Mouse (Mus musculus) midbrain, embryonic 16.5 days (tissue): ENCODE results near the gene Spata2l. TPM values are rescaled to one million over a fixed set of nuclear protein-coding genes. Genes with fewer than 3 reads are reported as not detected.
"Not testable (repeated sequence)": the region's sequence is repeated elsewhere in the genome, so short reads cannot be mapped to it uniquely, and the experiment has no call there.

Experiments
- ATAC-seq: fragments of 200-750 bp; cut with Nextera tagmentation; 2 replicates; pipeline ENCODE4 v1.8.0; 2017; ENCODE audit warnings: moderate TSS enrichment
- H3K27ac ChIP-seq: fragments of 300-500 bp; sonication (generic); 2 replicates; pipeline ENCODE4 v1.5.1; 2014; ENCODE audit warnings: mild to moderate bottlenecking, low read length, mixed read lengths
- H3K27me3 ChIP-seq: fragments of 300-500 bp; sonication (generic); 2 replicates; pipeline ENCODE4 v1.6.1; 2014; ENCODE audit warnings: low read depth, low read length, mixed read lengths; ENCODE audit not compliant: control insufficient read depth, insufficient read depth
- H3K36me3 ChIP-seq: fragments of 300-500 bp; sonication (generic); 2 replicates; pipeline ENCODE4 v1.6.1; 2014; ENCODE audit warnings: mild to moderate bottlenecking, low read length, moderate library complexity, mixed read lengths; ENCODE audit not compliant: control insufficient read depth, insufficient read depth
- H3K4me1 ChIP-seq: fragments of 300-500 bp; sonication (generic); 2 replicates; pipeline ENCODE4 v1.6.1; 2014; ENCODE audit warnings: mild to moderate bottlenecking, low read length, mixed read lengths; ENCODE audit not compliant: control insufficient read depth, insufficient read depth
- H3K4me2 ChIP-seq: fragments of 300-500 bp; sonication (generic); 2 replicates; pipeline ENCODE4 v1.6.1; 2014; ENCODE audit warnings: mild to moderate bottlenecking, low read length, mixed read lengths
- H3K4me3 ChIP-seq: fragments of 300-500 bp; sonication (generic); 2 replicates; pipeline ENCODE4 v1.5.1; 2014; ENCODE audit warnings: low read depth, mild to moderate bottlenecking, low read length, moderate library complexity, mixed read lengths
- H3K9ac ChIP-seq: fragments of 300-500 bp; sonication (generic); 2 replicates; pipeline ENCODE4 v1.6.1; 2014; ENCODE audit warnings: low read depth, low read length, mixed read lengths
- H3K9me3 ChIP-seq: fragments of 300-500 bp; sonication (generic); replicated peaks from 2 replicates; pipeline ENCODE4 v1.6.1; 2014; ENCODE audit warnings: mild to moderate bottlenecking, low read length, mixed read lengths; ENCODE audit not compliant: control insufficient read depth, poor library complexity, severe bottlenecking
- WGBS: fragments of 180-500 bp; shearing (Covaris S2); extraction: QIAGEN DNeasy Blood & Tissue Kit; methylation state at CpG from one replicate; pipeline ENCODE4 v1.1.7; 2014; 5-methylcytosine and 5-hydroxymethylcytosine counted together
- polyA plus RNA-seq: library from polyadenylated mRNA; unstranded; fragments of >200 nt; fragmentation: Nextera tagmentation; extraction: Ambion mirVana; gene quantifications from 2 replicates; pipeline ENCODE4 v1.2.1, GENCODE M21; 2015

The Spata2l gene
- polyA plus RNA-seq, result 8.2 and 12.1 TPM in 2 replicates

DNA sequence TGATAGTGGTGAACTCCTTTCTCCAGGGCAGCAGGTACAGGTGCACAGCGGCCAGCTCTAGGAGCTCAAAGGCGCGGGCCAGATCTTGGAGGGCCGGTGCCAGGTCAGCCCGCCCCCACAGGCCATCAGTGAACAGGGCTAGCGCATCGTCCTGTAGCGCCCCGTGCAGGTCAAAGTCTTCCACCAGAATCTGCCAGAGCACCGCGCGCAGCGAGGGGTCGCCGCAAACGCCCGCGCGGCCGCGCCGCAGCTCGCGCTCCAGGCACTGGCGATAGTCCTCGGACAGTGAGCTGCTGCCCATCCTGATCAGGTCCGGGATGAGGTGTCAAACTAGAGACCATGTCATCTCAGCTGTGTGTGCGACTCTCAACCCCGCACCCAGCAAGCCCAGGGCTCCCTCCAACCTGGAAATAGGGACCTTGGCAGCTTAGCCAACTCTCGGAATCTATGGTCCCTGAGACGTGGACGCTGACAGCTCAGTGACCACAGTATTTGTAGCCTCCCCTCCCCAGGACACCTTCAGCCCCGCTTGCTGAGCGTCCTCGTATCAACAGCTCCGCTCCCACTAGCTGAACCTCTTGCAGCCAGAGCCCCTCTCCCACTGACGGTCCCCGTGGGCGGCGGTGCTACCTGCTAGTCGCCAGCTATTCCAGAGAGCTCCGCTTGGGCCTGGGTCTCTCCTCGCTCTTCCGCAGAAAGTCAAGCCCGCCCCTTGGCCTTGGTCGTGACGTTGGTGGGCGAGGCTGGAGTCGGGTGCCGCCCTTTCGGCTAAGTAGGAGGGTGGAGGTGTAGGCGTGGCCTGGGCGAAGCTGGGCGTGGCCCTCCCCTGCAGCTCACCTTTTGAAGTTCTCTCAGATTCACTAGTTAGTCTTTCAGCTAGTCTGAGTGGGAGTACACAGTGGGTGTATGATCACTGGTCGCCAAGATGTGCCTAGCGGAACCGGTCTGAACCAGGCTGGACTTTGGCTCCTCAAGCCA is at the start of gene Spata2l:
Spata2l (minus strand) TSS at position 714 of the 978 bp plus-strand sequence.
- peak within 1 kb of the TSS; percentile 49 for H3K4me3 ChIP-seq

DNA sequence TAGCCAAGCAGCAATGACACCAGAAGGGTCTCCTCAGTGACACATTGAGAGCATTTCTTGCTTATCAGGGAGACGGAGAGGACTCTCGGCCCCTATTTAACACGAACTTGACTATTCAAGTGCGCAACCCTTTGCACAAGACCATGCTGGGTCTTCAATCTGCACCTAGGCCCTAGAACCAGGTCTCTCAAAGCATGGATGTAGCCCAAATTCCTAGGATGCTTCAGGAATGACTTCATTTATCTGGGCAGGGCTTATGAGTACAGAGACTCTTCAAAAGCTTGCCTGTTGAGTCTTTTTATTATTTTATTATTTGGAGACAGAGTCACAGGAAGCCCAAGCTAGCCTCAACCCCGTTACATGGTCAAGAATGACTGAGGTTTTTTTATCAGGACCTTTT is 48.5 kb upstream of the Spata2l start:
- H3K36me3 ChIP-seq, result no peaks in the 10 kb centered on the region
- H3K27me3 ChIP-seq, result no peaks in the 10 kb centered on the region
- 96% methylated on average over 5 of the region's 5 CpGs for WGBS
- no peaks in the 10 kb centered on the region for H3K9me3 ChIP-seq
- no peak for ATAC-seq
- H3K4me3 ChIP-seq, result no peak overlapping the region
- no peak overlapping the region for H3K4me2 ChIP-seq
- H3K9ac ChIP-seq, result no peak overlapping the region
- H3K4me1 ChIP-seq, result no peaks in the 10 kb centered on the region
- H3K27ac ChIP-seq, result no peak overlapping the region

More for the DNA sequence above, at the start of gene Spata2l:
- peak; percentile 72 for ATAC-seq
- Histone ChIP-seq H3K4me2 (peak within 1 kb of the TSS; percentile 79), H3K36me3 (no peaks in the 10 kb centered on the region), H3K27me3 (no peaks in the 10 kb centered on the region; the same call in none of the 2 replicates), H3K4me1 (peaks cover 19% of the 10 kb centered on the region), H3K27ac (peak within 1 kb of the TSS; percentile 47; the same call in 1 of the 2 replicates), H3K9ac (peak within 1 kb of the TSS; percentile 72), H3K9me3 (no peaks in the 10 kb centered on the region)
- 2% methylated on average over 57 of the region's 57 CpGs for WGBS

DNA sequence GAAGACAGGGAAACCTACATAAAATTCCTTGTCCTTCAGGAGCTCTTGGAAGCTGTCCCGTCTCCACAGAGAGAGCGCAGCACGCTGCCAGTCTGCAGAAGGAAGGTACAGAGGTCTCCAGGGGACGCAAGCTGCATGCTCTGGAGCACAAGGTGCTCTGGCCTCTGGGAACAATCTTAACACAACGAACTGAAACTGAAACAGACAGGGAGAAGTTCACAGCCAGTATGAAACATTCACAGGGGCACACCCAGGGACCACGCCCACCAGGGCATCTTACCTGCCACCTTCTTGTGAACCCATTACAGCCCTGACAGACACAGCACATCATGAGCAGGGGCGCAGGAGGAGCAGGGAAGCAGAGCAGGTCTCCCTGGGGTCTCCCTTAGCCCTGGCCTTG is 48.0 kb upstream of the Spata2l start:
- Histone ChIP-seq H3K9ac (no peak overlapping the region), H3K4me2 (no peak overlapping the region), H3K9me3 (no peaks in the 10 kb centered on the region), H3K27ac (no peak overlapping the region), H3K4me3 (no peak overlapping the region), H3K27me3 (no peaks in the 10 kb centered on the region), H3K36me3 (no peaks in the 10 kb centered on the region), H3K4me1 (no peaks in the 10 kb centered on the region)
- no peak for ATAC-seq
- WGBS, result 94% methylated on average over 7 of the region's 7 CpGs

DNA sequence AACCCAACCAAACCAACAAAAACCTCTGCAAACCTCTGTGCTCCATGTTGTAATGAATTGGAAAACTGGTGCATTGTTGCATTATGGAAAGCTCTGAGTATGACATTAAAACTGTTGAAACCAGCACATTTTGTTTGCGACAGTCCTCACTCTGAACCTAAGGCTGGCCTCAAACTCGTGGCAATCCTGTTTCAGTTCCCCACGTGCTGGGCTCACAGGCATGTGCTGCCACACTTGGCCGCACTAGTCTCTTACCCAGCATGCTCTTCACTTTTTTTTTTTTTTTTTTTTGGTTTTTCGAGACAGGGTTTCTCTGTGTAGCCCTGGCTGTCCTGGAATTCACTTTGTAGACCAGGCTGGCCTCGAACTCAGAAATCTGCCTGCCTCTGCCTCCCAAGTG is 47.0 kb upstream of the Spata2l start:
- H3K9ac ChIP-seq, H3K27ac ChIP-seq, ATAC-seq, H3K9me3 ChIP-seq, H3K36me3 ChIP-seq, H3K4me3 ChIP-seq, H3K4me2 ChIP-seq, H3K27me3 ChIP-seq, H3K4me1 ChIP-seq: not testable (repeated sequence)
- 91% methylated on average over 5 of the region's 6 CpGs for WGBS

DNA sequence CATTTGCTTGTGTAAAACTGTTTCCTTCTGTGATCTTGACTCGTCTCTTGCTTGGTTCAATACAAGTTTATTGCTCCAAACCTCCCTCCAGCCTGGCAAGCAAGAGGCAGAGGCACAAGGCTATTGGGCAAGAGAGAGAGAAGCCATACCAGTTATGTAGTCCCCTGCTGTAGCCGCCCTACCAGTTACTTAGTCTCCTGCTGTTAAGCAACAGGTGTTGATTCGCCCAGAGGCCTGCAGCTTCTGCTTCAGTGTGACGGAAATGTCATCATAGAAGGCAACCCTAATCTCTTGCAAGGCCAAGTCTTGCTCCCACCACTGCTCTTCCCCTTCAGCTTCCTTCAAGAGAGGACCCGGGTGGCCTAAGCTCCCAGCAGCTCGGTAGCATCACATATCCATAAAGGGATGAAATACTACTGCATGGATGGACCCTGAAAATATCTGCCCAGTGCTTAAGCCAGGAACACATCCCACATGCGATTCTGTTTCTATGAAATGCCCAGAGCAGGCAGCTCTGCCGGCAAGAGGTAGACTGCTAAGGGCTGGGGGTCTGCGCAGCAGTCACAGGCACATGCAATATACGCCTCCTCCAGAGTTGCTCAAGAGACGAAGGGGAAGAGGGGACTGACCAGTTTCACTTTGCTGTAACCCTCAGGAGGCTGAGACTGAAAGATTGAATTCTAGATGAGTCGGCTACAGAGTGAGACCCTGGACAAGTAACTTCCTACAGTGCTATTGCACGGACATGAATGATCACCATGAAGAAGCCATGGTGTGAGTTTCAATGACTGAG is 44.5 kb upstream of the Spata2l start:
- 86% methylated on average over 13 of the region's 13 CpGs for WGBS
- Histone ChIP-seq H3K4me2 (no peak overlapping the region), H3K36me3 (no peaks in the 10 kb centered on the region), H3K4me1 (no peaks in the 10 kb centered on the region), H3K27ac (no peak overlapping the region), H3K9me3 (no peaks in the 10 kb centered on the region), H3K9ac (no peak overlapping the region), H3K27me3 (no peaks in the 10 kb centered on the region), H3K4me3 (no peak overlapping the region)
- no peak for ATAC-seq

DNA sequence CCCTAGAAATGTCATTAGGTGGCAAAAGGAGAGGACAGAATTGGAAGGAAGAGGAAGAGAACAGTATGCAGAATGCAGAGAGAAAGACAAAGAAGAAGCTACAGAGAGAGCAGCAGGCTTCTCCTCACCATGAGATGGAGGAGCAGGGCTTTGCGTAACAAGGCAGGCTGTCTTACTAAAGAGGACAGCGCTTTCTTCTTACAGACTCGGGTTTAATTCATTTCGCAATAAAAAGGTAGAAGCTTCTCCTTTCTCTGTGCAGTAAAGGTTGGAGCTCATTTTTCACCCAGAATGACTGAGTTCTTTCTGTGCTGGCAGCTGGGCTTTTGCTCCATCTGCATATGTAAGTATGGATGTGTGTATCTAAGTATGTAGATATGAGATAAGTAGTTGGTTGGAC is 43.8 kb upstream of the Spata2l start:
- Histone ChIP-seq H3K9ac (no peak overlapping the region), H3K27ac (no peak overlapping the region), H3K36me3 (no peaks in the 10 kb centered on the region), H3K9me3 (no peaks in the 10 kb centered on the region), H3K4me2 (no peak overlapping the region), H3K4me3 (no peak overlapping the region), H3K4me1 (no peaks in the 10 kb centered on the region), H3K27me3 (no peaks in the 10 kb centered on the region)
- no peak for ATAC-seq
- WGBS, result 96% methylated on average over 4 of the region's 4 CpGs

DNA sequence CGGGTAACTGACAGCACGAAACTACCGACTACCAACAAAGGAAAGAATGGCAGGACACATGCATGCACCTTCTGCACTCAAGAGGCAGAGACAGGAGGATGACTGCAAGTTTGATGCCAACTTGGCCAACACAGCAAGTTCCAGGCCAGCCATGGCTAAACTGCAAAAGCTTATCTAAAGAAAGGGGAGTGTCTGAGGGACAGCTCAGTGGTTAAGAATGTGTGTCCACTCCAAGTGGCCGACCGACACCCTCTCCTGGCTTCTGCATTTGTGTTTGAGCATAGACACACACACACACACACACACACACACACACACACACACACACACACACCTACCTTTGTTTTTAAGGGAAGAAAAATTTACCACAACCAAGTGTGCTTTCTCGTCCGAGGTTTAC is 42.4 kb upstream of the Spata2l start:
- no peak overlapping the region for H3K4me2 ChIP-seq
- H3K4me1 ChIP-seq, result no peaks in the 10 kb centered on the region
- no peaks in the 10 kb centered on the region for H3K36me3 ChIP-seq

DNA sequence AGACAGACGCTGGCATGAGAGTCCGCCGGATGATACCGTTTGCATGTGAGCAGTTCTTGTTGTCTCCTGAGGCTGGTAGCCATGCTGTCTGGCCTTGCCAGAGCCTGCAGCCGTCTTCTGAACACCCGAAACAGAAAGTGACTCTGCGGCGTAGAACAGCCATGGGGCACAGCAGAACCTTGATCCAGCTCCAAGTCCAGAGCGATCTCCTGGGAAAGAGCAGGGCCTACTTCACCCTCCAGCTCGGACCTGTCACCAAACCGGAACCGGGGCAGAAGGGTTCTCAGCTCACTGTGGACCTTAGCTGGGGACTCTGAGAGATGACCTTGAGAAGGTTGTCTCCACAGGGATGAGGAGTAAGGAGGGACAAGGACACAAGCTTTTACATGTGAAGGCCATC is 39.1 kb upstream of the Spata2l start:
- H3K4me1 ChIP-seq, result no peaks in the 10 kb centered on the region
- H3K27ac ChIP-seq, result no peak overlapping the region
- H3K4me3 ChIP-seq, result no peak overlapping the region
- no peak for ATAC-seq
- H3K36me3 ChIP-seq, result peaks cover 1% of the 10 kb centered on the region; the same call in 1 of the 2 replicates
- no peaks in the 10 kb centered on the region for H3K9me3 ChIP-seq
- no peak overlapping the region for H3K9ac ChIP-seq
- H3K4me2 ChIP-seq, result no peak overlapping the region
- 96% methylated on average over 12 of the region's 12 CpGs for WGBS
- no peaks in the 10 kb centered on the region for H3K27me3 ChIP-seq

More for the DNA sequence above, 42.4 kb upstream of the Spata2l start:
- no peak for ATAC-seq
- Histone ChIP-seq H3K9me3 (no peaks in the 10 kb centered on the region), H3K4me3 (no peak overlapping the region), H3K9ac (no peak overlapping the region), H3K27me3 (no peaks in the 10 kb centered on the region), H3K27ac (no peak overlapping the region)
- 79% methylated on average over 7 of the region's 7 CpGs for WGBS

DNA sequence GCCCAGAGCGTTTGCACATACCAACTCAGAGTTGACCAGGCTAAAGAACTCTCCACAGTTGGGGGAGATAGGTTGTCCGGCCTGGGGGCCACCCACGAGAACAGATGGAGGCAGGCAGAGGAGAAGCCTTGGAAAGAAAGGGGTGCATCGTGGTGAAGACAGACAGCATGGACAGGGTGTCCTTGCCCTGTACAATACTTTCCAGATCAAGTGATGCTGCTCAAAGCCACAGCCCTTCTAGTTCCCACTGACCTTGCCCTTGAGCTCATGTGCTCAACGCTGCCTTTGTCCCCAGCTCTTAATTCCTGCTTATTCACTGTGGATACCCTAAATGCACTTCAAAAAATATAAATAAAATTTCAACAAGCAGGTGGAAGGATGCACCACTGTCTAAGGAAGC is 38.4 kb upstream of the Spata2l start:
- no peaks in the 10 kb centered on the region for H3K9me3 ChIP-seq
- no peak overlapping the region for H3K27ac ChIP-seq
- peaks cover 6% of the 10 kb centered on the region for H3K36me3 ChIP-seq
- H3K27me3 ChIP-seq, result no peaks in the 10 kb centered on the region
- no peak overlapping the region for H3K4me3 ChIP-seq
- H3K4me1 ChIP-seq, result no peaks in the 10 kb centered on the region
- no peak overlapping the region for H3K9ac ChIP-seq
- ATAC-seq, result no peak
- H3K4me2 ChIP-seq, result no peak overlapping the region
- WGBS, result 88% methylated on average over 5 of the region's 5 CpGs
